Mouse (Mus musculus) lung, adult 2 months (tissue): ENCODE results near the gene Commd1.

Source experiments
- CTCF ChIP-seq: fragments of 200-500 bp; IDR thresholded peaks from 2 replicates; pipeline ENCODE4 v1.5.1; 2011; ENCODE audit warnings: mild to moderate bottlenecking, low read length, control low read depth; ENCODE audit not compliant: insufficient read depth
- POLR2A ChIP-seq: fragments of 200-500 bp; IDR thresholded peaks from 2 replicates; pipeline ENCODE4 v1.6.1; 2011; ENCODE audit warnings: low read depth, mild to moderate bottlenecking, control low read depth, low read length, borderline replicate concordance; ENCODE audit errors: extremely low read depth

- TF ChIP-seq CTCF (no peak), POLR2A (no peak)
These were observed 3.3 kb upstream of the Commd1 start for GRCm38 (mm10) chr11:22985510-22985909.
